Mouse (Mus musculus): ENCODE measurements around the gene Prm2.

GRCm38 (mm10) chr16:10825840-10826239 lies 29.9 kb upstream of the Prm2 start:
- TF ChIP-seq CTCF (IDR thresholded peaks at IDR 0.05; ENCODE audit: control insufficient read depth, insufficient read depth, low read length) = no peak
- TF ChIP-seq POLR2A (IDR thresholded peaks at IDR 0.05; ENCODE audit: borderline replicate concordance, control insufficient read depth, low read depth, low read length) = no peak
